Mouse (Mus musculus) MEL (cell line): ENCODE results near the gene Wdr48. TPM values are rescaled to one million over a fixed set of nuclear protein-coding genes. Genes with fewer than 3 reads are reported as not detected.
A peak's percentile ranks its signal among the peaks of the same experiment; 100 is the strongest.

Experiments used
- DNase-seq: peaks from one replicate; pipeline ENCODE4 v3.0.0; 2011; ENCODE audit warnings: low read depth, low spot score
- H3K27ac ChIP-seq: 2 replicates; pipeline ENCODE4 v1.5.1; 2012; ENCODE audit warnings: low read depth, mild to moderate bottlenecking, control low read depth, low read length, moderate library complexity; ENCODE audit not compliant: control insufficient read depth
- H3K27me3 ChIP-seq, 2 experiments: fragments of 150-350 bp in 1 of 2; sonication (generic) in 1 of 2; 2 replicates each; pipeline ENCODE4 v1.6.1; 2012; ENCODE audit warnings: low read length in 2 of 2, mild to moderate bottlenecking in 2 of 2, improper control_type of control experiment in 1 of 2, moderate library complexity in 1 of 2; ENCODE audit not compliant: insufficient read depth in 2 of 2, control insufficient read depth in 1 of 2
- H3K36me3 ChIP-seq, 2 experiments: 2 replicates each; pipeline ENCODE4 v1.6.1; 2012 to 2014; ENCODE audit warnings: low read length in 2 of 2, improper control_type of control experiment in 1 of 2, inconsistent platforms in 1 of 2, mild to moderate bottlenecking in 1 of 2; ENCODE audit not compliant: insufficient read depth in 2 of 2, control insufficient read depth in 1 of 2
- H3K4me1 ChIP-seq, 2 experiments: fragments of 150-350 bp in 1 of 2; sonication (generic) in 1 of 2; 2 replicates each; pipeline ENCODE4 v1.6.1; 2012; ENCODE audit warnings: low read length in 2 of 2, improper control_type of control experiment in 1 of 2, mild to moderate bottlenecking in 1 of 2; ENCODE audit not compliant: insufficient read depth in 2 of 2, control insufficient read depth in 1 of 2
- H3K4me3 ChIP-seq, 2 experiments: fragments of 150-350 bp in 1 of 2; sonication (generic) in 1 of 2; 2 replicates each; pipeline ENCODE4 v1.5.1; 2012; ENCODE audit warnings: low read depth in 2 of 2, low read length in 2 of 2, mild to moderate bottlenecking in 2 of 2, moderate library complexity in 2 of 2, control low read depth in 1 of 2, improper control_type of control experiment in 1 of 2; ENCODE audit not compliant: control insufficient read depth in 1 of 2, insufficient read depth in 1 of 2
- H3K79me2 ChIP-seq: 2 replicates; pipeline ENCODE4 v1.6.1; 2012; ENCODE audit warnings: mild to moderate bottlenecking, low read length, moderate library complexity; ENCODE audit not compliant: control insufficient read depth, poor library complexity, insufficient read depth
- H3K9ac ChIP-seq: 2 replicates; pipeline ENCODE4 v1.6.1; 2012; ENCODE audit warnings: low read depth, mild to moderate bottlenecking, control low read depth, low read length, moderate library complexity; ENCODE audit not compliant: control insufficient read depth, poor library complexity, severe bottlenecking
- H3K9me3 ChIP-seq: fragments of 150-350 bp; sonication (generic); replicated peaks from 2 replicates; pipeline ENCODE4 v1.6.1; 2012; ENCODE audit warnings: mild to moderate bottlenecking, low read length, improper control_type of control experiment, moderate library complexity; ENCODE audit not compliant: insufficient read depth
- BHLHE40 ChIP-seq: IDR thresholded peaks from 2 replicates; pipeline ENCODE4 v1.6.1; 2012; ENCODE audit warnings: low read depth, mild to moderate bottlenecking, inconsistent platforms, low read length, improper control_type of control experiment, borderline replicate concordance
- CHD2 ChIP-seq: IDR thresholded peaks from 2 replicates; pipeline ENCODE4 v1.6.1; 2011; ENCODE audit warnings: low read length, improper control_type of control experiment
- CTCF ChIP-seq, 3 experiments: IDR thresholded peaks in 2 of 3; conservative IDR thresholded peaks in 1 of 3; 2 replicates each; pipeline ENCODE4 v1.5.1; 2011 to 2012; ENCODE audit warnings: low read length in 3 of 3, low read depth in 2 of 3, mild to moderate bottlenecking in 2 of 3, improper control_type of control experiment in 1 of 3, inconsistent platforms in 1 of 3, mixed read lengths in 1 of 3, moderate library complexity in 1 of 3; ENCODE audit not compliant: control insufficient read depth in 1 of 3, insufficient read depth in 1 of 3, poor library complexity in 1 of 3, severe bottlenecking in 1 of 3
- E2F4 ChIP-seq: IDR thresholded peaks from 2 replicates; pipeline ENCODE4 v1.6.1; 2011; ENCODE audit warnings: low read depth, low read length, improper control_type of control experiment, borderline replicate concordance
- GABPA ChIP-seq: IDR thresholded peaks from 2 replicates; pipeline ENCODE4 v1.6.1; 2012; ENCODE audit warnings: low read depth, mild to moderate bottlenecking, inconsistent platforms, low read length, improper control_type of control experiment, moderate library complexity
- GATA1 ChIP-seq: IDR thresholded peaks from 2 replicates; pipeline ENCODE4 v1.6.1; 2011; ENCODE audit warnings: low read depth, low read length, improper control_type of control experiment
- JUND ChIP-seq: IDR thresholded peaks from 2 replicates; pipeline ENCODE4 v1.6.1; 2011; ENCODE audit warnings: low read depth, mild to moderate bottlenecking, improper control_type of control experiment, low read length
- KAT2A ChIP-seq: conservative IDR thresholded peaks from 2 replicates; pipeline ENCODE4 v1.6.1; 2012; ENCODE audit warnings: low read depth, low read length, improper control_type of control experiment, inconsistent platforms
- MAX ChIP-seq: IDR thresholded peaks from 2 replicates; pipeline ENCODE4 v1.6.1; 2011; ENCODE audit warnings: low read length, improper control_type of control experiment
- MAZ ChIP-seq: IDR thresholded peaks from 2 replicates; pipeline ENCODE4 v1.6.1; 2012; ENCODE audit warnings: low read depth, mild to moderate bottlenecking, inconsistent platforms, low read length, improper control_type of control experiment
- MEF2A ChIP-seq: IDR thresholded peaks from 2 replicates; pipeline ENCODE4 v1.6.1; 2014; ENCODE audit warnings: low read depth, mild to moderate bottlenecking, inconsistent platforms, low read length, improper control_type of control experiment; ENCODE audit not compliant: poor library complexity, insufficient replicate concordance, severe bottlenecking; ENCODE audit errors: extremely low read depth
- MYB ChIP-seq: IDR thresholded peaks from 2 replicates; pipeline ENCODE4 v1.6.1; 2011; ENCODE audit warnings: mild to moderate bottlenecking, low read depth, low read length, improper control_type of control experiment
- MYC ChIP-seq: IDR thresholded peaks from 2 replicates; pipeline ENCODE4 v1.6.1; 2011; ENCODE audit warnings: low read depth, mild to moderate bottlenecking, low read length, improper control_type of control experiment, moderate library complexity
- NELFE ChIP-seq: IDR thresholded peaks from 2 replicates; pipeline ENCODE4 v1.6.1; 2011; ENCODE audit warnings: low read depth, low read length, improper control_type of control experiment
- POLR2A ChIP-seq, 2 experiments: IDR thresholded peaks; 2 replicates each; pipeline ENCODE4 v1.6.1; 2011 to 2012; ENCODE audit warnings: low read length in 2 of 2, mild to moderate bottlenecking in 2 of 2, control low read depth in 1 of 2, improper control_type of control experiment in 1 of 2, low read depth in 1 of 2, moderate library complexity in 1 of 2; ENCODE audit not compliant: control insufficient read depth in 1 of 2, insufficient read depth in 1 of 2, poor library complexity in 1 of 2
- POLR2AphosphoS2 ChIP-seq: IDR thresholded peaks from 2 replicates; pipeline ENCODE4 v1.6.1; 2011; ENCODE audit warnings: low read length, improper control_type of control experiment
- SIN3A ChIP-seq: IDR thresholded peaks from 2 replicates; pipeline ENCODE4 v1.6.1; 2012; ENCODE audit warnings: low read length, improper control_type of control experiment, inconsistent platforms
- SMC3 ChIP-seq: IDR thresholded peaks from 2 replicates; pipeline ENCODE4 v1.6.1; 2011; ENCODE audit warnings: low read depth, low read length, improper control_type of control experiment
- TBP ChIP-seq: IDR thresholded peaks from 2 replicates; pipeline ENCODE4 v1.8.0; 2011; ENCODE audit warnings: low read depth, low read length, improper control_type of control experiment
- ZC3H11A ChIP-seq: IDR thresholded peaks from 2 replicates; pipeline ENCODE4 v1.6.1; 2012; ENCODE audit warnings: low read depth, mild to moderate bottlenecking, inconsistent platforms, low read length, improper control_type of control experiment
- ZKSCAN1 ChIP-seq: IDR thresholded peaks from 2 replicates; pipeline ENCODE4 v1.6.1; 2012; ENCODE audit warnings: low read depth, mild to moderate bottlenecking, inconsistent platforms, low read length, improper control_type of control experiment, moderate library complexity
- ZNF384 ChIP-seq: IDR thresholded peaks from 2 replicates; pipeline ENCODE4 v1.6.1; 2012; ENCODE audit warnings: low read depth, mild to moderate bottlenecking, inconsistent platforms, low read length, improper control_type of control experiment
- polyA plus RNA-seq, 2 experiments: library from polyadenylated mRNA; stranded (reverse) in 1 of 2; unstranded in 1 of 2; fragments of >175 nt in 1 of 2; fragments of >200 nt in 1 of 2; gene quantifications; 2 replicates each; pipeline versions ENCODE4 v1.2.1 to v1.2.4; 2012; ENCODE audit warnings: low replicate concordance in 2 of 2, low read depth in 1 of 2; ENCODE audit not compliant: insufficient read length in 2 of 2, insufficient read depth in 1 of 2, missing spikeins in 1 of 2
- total RNA-seq: library from RNA; depleted of rRNA; stranded (reverse); fragments of 300-350 nt; gene quantifications from 2 replicates; pipeline ENCODE4 v1.2.3, GENCODE M21; 2012

Gene Wdr48
- total and polyA plus RNA-seq, 3 experiments, result 31.0 to 40.5 TPM; not detected in 1

- no peaks in the 10 kb centered on the region for H3K9me3 ChIP-seq
- H3K27me3 ChIP-seq, result no peaks in the 10 kb centered on the region
- no peak for DNase-seq
- peaks cover 0 to 3% of the 10 kb centered on the region in 2 experiments; a peak in 2 of 4 replicates for H3K36me3 ChIP-seq
- H3K9ac ChIP-seq, result no peak overlapping the region
- H3K79me2 ChIP-seq, result no peaks in the 10 kb centered on the region
- TF ChIP-seq GABPA, result no peak
- no peak for TF ChIP-seq KAT2A
- TF ChIP-seq MAX, result no peak
- no peak for TF ChIP-seq SMC3
- TF ChIP-seq JUND, result no peak
- TF ChIP-seq CHD2, result no peak
- TF ChIP-seq SIN3A, result no peak
- no peak for TF ChIP-seq E2F4
- no peak for TF ChIP-seq POLR2AphosphoS2
- no peak for TF ChIP-seq NELFE
- TF ChIP-seq BHLHE40, result no peak
- no peak for TF ChIP-seq ZKSCAN1
- TF ChIP-seq TBP, result no peak
- no peak for TF ChIP-seq ZC3H11A
- no peak for TF ChIP-seq ZNF384
- no peak for TF ChIP-seq MYB
- no peak for TF ChIP-seq MEF2A
- TF ChIP-seq POLR2A (IDR thresholded peaks at IDR 0.05; ENCODE audit: control insufficient read depth in 1 of 2, insufficient read depth in 1 of 2, low read depth in 1 of 2, low read length in 2 of 2, poor library complexity in 1 of 2), result no peak
- no peak for TF ChIP-seq MYC
- TF ChIP-seq GATA1, result no peak
- no peaks in the 10 kb centered on the region for H3K4me1 ChIP-seq
- H3K4me3 ChIP-seq, result no peak overlapping the region
- no peak overlapping the region for H3K27ac ChIP-seq
These were observed 28.8 kb downstream of the Wdr48 start for GRCm38 (mm10) chr9:119923462-119923861.

DNA sequence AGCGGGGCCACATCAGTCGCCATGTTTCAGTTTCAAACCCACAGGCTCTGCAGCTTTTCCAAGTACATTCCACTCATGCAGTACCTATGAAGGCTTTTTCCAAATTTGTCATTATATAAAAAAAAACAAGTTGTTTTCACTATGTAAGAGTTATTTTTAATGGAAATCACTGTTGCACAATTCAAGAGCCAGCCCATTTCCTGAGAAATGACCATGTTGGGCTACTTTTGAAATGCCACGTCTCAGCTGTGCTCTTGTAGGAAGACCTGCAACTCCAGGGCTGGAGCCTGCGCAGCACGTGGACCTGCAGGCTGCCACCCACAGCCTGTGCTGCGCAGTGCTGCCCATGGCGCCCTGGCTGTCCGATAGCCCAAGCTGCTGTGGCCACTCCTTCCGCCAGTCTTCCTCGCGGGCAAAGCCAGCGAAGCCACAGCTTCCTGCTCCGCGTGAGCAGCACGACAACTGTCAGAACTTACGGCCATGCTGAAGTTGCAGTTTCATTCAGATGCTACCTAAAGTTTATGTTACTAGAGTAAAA, 30.5 kb downstream of the Wdr48 start:
- peaks cover 0 to 2% of the 10 kb centered on the region in 2 experiments; a peak in 2 of 4 replicates for H3K36me3 ChIP-seq
- H3K27ac ChIP-seq, result no peak overlapping the region
- no peaks in the 10 kb centered on the region for H3K79me2 ChIP-seq
- no peak overlapping the region for H3K4me3 ChIP-seq
- DNase-seq, result no peak
- H3K9ac ChIP-seq, result no peak overlapping the region
- no peaks in the 10 kb centered on the region for H3K9me3 ChIP-seq
- H3K27me3 ChIP-seq, result no peaks in the 10 kb centered on the region
- H3K4me1 ChIP-seq, result no peaks in the 10 kb centered on the region
- TF ChIP-seq MAZ (no peak), CTCF (IDR thresholded peaks at IDR 0.05 in 2 of 3, conservative IDR thresholded peaks at IDR 0.05 in 1 of 3; ENCODE audit: control insufficient read depth in 1 of 3, insufficient read depth in 1 of 3, low read depth in 2 of 3, low read length in 3 of 3, poor library complexity in 1 of 3, severe bottlenecking in 1 of 3) (no peak), MEF2A (no peak), POLR2A (IDR thresholded peaks at IDR 0.05; ENCODE audit: control insufficient read depth in 1 of 2, insufficient read depth in 1 of 2, low read depth in 1 of 2, low read length in 2 of 2, poor library complexity in 1 of 2) (0 out of 4 replicates have a peak, but pooled peaks of 1 of the 2 experiments have one; percentile 3), KAT2A (no peak)
